Mouse (Mus musculus): ENCODE results near the gene Dpf3. TPM values are rescaled to one million over a fixed set of nuclear protein-coding genes. Genes with fewer than 3 reads are reported as not detected.

Dpf3 gene
- polyA plus RNA-seq, 2 experiments from 2014 or later, result 0.58 TPM; not detected in 1

DNA sequence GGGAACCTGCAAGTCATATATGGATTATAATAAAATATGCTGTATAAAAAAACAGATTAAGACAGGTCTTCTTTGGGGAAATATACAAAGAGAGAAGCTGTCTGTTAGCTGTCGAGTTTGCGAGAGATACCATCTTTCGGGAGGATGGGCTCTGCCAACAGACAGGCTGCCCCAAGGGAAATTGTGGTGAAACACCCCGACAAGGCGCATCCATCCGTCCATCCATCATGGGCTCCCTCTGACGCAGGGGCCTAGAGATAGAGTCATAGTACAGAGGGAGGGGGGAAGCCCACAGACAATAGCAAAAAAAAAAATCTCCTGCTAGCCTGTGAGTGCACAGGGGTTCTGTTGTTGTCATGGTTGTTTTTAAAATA lies 149.8 kb downstream of the Dpf3 start:
- no peak for ATAC-seq

DNA sequence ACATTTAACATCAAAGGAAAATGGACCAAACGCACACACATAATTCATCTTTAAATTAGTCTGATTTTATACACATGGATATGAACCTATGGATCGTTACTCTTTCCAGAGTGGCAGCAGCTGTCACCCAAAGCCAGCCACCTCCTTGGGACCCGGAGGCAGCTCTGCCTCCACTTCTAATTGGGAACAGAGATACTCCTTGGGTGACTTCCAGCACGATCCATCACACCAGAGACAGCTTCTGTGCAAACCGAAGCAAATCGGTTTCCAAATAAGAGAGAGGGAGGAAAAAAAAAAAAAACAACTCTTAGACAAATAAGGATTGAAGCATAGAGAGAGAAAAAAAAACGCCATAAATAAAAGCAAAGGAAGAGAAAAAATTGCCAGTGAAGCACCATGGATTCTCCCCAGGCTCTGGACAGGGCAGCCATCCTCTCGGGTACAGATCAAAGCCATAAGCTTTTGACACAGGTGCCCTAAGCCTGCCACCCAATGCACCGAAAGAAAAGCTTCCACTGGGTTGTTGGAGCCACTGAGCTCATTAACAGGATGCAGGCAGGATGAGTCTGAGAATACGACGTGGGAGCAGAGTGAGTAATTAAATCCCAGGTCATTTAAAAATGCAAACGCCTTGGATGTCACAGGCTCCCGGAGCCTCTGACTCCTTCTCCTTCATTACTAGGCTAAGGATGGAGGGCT lies 150.3 kb downstream of the Dpf3 start:
- no peak for ATAC-seq

DNA sequence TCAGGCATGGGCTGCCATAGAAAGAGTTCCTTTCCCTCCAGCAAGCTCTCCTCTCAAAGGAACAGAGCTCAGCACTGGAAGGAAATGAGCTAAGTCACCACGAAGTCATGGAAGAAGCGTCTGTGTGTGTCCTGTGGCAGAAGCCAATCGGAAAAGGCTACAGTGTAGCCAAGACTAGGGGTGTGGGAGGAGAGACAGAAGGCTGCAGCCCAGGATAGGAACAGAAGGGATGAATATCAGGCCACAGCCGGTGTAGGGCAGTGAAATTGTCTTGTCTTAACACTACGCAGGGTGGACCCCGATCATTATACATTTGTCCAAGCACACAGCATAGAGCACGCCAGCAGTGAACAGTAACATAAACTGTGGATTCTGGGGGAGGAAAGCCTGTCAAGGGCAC lies 157.5 kb downstream of the Dpf3 start:
- no peak for ATAC-seq

DNA sequence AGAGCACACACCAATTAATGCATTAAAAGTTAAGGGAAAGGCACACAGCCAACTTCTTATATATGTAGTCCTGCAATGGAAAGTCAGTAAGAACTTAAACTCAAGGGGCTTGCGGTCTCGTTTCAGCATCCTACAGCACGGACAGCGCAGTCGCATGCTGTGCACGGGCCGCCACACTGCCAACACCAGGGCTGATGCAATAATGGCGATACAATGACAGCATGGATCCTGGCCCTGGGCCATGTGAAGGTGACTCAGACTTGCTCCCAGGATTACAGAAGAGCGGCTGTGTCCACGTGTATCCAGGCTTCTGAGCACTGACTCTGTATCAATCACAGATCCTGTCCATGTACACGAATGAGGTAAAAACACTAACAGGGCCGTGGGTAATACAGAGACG lies 158.6 kb downstream of the Dpf3 start:
- no peak for ATAC-seq

DNA sequence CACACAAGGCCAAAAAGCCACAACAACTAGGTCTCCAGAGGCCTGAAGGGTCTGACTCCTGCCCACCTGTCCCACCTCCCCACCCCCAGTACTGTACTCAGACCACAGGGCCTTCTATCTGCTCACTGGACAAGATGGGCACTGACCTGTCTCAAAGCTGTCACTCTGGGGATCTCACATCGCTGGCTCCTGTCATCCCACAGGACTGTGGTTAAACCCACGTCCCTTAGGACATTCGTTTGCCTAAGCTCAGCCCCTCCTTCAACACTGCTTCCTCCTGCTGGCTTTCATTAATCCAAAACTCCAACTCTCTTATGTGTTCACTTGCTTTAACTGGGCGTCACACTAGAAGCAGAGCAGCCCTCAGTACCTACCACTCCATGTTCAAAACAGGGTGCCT lies 159.0 kb downstream of the Dpf3 start:
- no peak for ATAC-seq

DNA sequence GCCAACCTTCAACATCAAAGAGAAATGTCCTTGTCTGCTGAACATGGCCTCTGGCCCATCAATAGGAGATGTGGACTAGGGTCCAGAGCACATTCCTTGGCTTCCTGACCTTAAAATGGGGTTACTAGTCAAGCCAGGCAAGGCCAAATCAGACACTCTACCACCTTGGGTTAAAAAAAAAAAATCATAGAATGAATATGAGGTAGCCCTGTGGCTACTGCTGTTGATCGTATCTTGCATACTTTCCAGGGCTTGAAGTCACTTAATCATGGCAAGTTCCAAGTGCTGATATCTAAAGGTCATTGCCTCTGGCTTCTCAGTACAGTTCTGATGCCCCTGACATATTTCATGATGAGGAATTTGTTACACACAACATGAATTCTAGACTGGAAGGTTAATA lies 160.1 kb downstream of the Dpf3 start:
- no peak for ATAC-seq

DNA sequence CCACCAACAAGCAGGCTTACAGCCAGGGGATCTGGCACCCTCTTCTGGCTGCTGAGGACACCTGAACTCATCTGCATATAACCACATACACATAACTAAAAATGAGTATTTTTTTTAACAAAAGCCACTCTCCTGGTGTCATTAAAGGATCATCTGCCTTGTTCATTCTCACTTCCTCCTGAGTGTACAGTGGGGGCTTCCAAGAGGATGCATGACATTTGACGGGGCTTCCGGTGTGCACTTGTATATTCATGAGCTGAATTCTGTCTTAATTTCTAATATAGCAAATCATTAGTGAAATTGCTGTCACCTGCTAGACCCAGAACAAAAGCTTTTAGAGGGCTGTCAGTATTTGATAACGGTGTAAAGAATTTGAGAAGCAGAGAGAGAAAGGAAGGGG lies 166.8 kb downstream of the Dpf3 start:
- no peak for ATAC-seq

DNA sequence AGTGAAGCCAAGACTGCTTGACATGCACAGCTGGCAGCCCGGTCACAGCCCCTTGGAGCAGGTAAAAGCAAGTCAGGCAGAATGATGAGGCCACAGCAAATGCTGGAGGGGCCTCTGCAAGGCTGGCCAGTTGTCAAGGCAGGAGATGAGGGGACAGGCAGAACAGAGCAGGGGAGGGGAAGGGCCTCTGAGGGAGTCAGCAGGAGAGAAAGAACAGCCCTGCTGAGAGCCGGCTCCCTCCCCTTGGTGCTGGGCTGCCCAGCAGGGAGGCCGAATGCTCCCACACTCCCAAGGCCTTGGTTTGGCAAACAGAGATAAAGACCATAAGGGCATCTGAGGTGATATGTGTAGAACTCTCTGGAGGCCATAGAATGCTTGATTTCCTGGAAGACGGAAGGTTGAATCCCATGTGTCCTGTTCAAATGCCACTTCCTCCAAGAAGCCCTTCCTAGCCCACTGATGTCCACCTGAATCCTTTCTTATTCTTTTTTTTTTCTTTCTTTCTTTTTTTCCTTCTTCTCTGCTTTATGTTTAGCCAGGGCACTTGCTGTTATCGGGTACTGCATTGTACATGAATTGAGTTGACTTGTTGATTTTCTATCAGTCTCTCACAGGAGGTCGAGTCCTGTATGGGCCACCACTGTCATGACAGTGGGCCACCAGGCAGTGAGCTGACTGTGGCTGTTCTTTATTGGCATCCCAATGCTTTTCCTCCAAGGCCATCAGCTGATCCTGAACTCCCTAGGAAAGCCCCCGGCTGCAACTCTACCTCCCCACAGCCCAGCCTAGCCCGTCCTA lies 169.7 kb downstream of the Dpf3 start:
- ATAC-seq, result no peak

DNA sequence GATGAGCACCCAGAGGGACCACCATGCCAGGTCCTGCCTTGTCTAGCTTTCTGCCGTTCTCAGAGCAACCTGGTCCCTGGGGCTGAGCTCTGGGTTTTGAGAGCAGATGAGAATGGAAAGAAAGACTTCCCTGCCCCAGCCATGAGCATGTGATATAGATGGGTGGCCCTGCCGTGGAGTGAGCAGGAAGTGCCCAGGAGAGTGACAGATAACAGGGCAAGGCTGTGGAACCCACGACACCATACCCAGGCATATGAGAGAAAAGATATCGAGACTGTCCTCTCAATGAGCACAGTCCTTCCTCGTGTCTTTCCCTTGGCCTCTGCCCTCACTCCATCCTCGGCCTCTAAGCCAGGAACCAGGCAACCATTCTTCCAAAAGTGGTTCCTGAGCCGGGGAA lies 172.8 kb downstream of the Dpf3 start:
- ATAC-seq, result no peak

DNA sequence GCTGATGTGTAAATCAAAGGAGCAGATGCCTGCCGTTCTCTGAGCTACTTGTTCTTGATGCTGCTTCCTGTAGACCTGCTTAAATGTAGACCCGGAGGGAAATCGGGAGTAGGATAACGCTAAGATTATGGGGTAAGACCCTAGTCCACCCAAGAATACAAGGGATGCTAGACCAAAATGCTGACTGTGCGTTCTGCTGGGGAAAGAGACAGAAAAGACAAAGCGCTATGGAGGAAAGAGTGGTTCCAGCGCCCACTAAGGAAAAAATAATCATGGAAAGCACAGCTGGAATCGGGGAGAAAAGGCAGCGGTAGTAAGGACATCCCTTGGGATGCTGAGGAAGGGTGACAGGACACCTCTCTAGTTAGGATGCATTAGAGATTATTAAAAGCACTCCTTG lies 174.7 kb downstream of the Dpf3 start:
- ATAC-seq, result no peak

DNA sequence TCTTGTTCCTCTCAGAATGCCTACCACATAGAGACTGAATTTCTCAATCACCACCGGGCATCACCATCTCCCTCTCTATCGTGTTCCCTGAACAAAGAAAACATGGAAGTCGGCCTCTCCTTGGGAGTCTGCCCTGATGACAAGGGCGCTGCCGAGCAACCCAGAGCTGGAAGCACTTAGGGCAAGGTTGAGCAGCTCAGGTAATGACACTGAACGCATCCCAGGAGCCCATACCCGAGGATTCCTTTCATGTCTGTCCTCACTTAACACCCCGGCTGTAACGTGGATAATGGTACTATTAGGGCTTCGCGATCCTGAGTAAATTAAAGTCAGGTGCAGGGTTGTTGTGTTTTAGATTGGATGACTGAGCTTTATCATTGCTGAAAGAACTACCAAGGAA lies 176.9 kb downstream of the Dpf3 start:
- no peak for ATAC-seq

DNA sequence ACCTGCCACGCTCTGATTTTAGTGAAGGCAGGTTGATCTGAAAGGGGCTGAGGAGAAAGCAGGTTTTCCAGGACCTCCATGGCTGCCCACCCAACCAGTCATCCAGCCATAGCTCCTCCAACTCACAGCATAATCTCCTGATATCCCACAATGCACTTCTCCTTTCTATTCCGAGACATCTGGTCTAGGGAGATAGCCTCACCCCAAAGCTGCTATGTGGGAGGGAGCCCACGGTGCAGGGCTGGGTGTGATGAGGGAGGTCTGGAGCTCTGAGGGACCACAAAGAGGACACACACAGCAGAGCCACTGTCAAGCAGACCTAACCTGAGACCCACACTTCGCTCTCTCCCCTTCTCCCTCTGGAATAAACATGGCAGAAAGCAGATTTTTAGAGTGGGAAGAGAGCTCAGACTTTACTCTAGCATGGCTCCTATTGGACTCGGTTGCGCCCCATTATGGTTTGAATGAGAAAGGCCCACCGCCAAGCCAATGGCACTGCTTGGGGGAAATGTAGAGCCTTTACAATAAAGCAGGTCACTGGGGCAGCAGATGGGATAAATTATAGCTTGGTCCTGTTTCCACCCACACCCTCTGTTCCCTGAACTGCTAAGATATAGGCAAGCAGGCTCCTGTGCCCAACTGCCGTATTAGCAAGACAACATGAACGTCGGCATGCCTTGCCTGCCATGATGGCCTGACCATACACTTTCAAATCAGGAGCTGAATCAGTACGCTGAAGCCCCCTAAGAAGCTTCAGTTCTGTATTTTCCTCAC lies 178.3 kb downstream of the Dpf3 start:
- ATAC-seq, result no peak

DNA sequence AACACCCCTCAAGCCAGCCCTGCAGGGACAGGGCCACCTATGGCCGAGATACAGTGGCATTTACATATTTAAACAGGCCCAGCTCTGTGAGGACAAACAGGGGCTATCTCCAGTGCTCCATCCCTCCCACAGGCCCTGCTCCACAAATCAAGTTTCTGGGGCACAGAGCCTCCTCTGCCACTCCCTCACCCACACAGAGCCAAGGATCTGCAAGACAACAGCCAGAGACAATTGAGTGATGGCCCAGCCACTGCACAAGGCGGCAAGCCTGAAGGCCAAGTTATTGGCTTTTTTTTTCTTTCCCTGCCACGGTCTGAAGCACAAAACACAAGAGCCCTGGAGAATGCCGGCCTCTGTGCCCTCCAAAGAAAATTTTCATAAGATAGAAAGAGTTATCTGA lies 178.9 kb downstream of the Dpf3 start:
- no peak for ATAC-seq

DNA sequence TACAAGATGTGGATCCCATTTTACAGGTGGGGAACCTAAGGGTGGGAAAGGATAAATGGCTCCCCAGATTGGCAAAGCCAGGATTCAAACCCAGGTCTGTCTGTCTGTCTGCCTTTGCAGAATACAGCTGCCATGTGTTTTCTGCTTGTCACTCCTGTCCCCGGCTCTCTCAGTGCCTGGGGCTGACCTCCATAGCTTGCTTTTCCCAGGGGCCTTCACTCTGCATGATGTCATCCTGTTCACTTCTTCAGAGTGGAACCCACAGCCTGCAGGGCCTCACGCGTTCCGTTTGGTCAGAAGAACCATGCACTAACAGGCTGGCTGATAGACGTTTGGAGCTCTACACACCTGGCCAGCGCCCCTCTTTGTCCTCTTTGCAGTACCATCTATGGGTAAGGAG lies 184.3 kb downstream of the Dpf3 start:
- no peak for ATAC-seq

DNA sequence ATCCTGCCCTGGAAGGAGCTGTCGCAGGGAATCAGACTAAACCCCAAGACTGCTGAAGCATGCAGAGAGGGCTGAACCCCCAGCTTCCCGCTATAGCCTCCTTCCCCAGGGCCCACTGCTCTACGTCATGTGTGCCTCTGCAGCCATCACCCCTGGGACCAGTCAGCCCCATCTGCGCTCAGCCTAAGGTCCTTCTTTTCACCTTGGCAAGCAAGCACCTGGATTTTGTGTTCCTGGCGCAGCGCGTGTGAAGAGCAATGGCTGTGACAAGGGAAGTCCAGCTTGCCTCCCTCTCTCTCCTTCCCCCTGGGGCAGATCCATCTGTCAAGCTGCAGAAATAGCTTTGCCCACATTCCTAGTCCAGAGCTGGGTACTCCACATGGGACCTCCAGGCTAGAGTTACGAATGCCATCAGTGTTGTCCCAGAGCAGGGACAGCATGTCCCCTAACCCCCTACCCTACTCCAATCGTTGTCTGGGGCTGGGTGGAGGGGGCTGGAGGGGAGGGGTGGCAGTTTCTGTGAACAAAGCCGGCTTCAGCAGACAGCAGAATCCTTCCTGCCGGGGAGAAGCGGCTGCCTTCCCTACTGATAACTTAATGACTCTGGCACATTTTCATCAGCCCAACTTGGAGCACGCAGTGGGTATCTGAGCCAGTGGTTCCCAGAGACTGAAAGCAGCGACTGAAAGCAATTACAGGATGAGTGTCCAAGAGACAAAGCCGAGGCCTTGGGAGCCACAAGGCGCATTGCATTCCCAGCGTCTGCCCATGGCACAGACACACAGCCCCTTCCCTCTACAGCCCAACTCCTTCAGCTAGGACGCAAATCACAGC lies 185.0 kb downstream of the Dpf3 start:
- ATAC-seq, result no peak

DNA sequence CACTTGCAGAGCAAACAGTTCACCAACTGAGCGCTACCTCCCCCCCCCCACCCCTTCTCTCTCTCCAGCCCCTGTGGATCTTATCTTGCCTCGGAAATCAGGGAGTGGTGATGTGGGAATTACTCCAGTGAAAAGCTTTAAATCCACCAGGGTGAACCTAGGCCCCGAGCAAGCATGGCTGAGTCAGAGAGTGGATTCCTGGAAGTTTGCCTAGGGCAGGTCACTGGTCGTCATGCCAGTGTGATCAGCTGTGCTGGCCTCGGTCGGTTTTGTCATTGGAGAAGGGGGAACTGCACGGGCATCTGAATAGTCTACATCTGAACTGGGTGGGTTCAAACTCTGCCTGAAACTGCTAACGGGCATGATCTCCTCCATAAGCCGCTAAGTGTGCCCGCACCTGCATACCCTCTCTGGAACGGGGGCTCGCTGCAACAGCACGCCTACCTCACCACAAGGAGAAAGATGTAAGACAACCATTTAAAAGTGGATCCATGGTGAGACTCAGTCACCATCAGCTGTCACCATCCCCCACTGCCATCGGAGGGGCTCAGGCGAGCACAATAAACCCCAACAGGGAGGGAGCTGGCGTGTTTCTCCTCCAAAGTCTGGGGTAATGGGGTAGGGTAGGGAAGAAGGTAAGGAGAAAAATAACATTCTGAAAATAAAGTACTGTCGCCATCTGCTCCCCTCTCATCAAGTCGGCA lies 185.7 kb downstream of the Dpf3 start:
- ATAC-seq, result no peak

DNA sequence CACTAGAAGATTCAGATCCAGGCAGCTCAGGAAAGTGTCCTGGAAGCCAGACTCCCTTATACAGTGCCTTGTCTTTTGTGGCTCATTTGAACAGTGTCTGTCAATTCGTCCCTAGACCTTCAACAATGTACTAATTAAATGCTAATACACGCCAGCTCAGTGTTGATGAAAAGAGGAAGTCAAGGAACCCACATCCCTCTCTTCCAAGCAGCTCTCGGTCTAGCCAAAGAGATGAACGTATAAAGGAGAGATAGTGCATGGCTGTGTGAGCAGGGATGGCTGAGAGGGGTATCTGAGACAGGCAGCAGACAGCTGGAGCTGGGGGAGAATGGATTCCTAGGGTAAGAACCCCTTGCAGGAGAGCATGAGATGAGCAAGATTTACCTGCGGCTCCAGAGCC lies 189.2 kb downstream of the Dpf3 start:
- no peak for ATAC-seq

DNA sequence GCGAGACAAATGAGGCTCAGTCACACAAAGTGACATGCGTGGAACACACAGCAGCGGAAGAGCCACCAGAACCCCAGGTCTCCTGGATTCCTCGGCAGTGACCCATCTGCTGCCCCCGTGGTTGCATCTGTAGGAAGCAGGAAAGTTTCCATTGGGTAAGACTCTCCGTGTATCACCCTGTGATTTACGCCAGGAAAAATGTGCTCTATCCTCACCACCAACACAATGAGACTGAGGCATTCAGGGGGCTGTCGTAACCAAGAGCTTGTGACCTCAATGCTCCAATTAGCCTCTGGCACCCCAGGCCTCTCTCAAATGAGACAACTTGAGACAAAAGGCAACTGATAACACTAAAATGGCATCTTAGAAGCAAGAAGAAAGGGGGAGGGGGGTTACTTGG lies 192.5 kb downstream of the Dpf3 start:
- ATAC-seq, result no peak

DNA sequence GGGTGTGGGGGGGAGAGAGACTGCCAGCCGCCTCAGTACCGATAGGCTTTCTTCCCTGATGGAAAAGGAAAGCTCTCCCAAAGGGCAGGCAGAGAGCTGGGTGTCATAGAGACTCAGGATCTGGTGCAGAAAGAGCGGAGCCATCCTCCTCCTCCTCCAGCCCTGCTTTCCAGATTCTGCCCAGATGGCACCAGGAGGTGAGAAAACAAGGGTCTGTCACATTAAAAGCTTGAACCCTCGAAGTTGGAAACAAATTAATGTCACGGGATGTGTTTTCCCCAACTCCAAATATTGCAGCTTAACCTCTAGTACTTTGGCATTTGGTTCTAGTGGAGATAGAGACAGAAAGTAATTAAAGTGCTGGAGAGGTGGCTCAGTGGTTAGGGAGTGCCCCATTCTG lies 195.6 kb downstream of the Dpf3 start:
- ATAC-seq, result no peak

DNA sequence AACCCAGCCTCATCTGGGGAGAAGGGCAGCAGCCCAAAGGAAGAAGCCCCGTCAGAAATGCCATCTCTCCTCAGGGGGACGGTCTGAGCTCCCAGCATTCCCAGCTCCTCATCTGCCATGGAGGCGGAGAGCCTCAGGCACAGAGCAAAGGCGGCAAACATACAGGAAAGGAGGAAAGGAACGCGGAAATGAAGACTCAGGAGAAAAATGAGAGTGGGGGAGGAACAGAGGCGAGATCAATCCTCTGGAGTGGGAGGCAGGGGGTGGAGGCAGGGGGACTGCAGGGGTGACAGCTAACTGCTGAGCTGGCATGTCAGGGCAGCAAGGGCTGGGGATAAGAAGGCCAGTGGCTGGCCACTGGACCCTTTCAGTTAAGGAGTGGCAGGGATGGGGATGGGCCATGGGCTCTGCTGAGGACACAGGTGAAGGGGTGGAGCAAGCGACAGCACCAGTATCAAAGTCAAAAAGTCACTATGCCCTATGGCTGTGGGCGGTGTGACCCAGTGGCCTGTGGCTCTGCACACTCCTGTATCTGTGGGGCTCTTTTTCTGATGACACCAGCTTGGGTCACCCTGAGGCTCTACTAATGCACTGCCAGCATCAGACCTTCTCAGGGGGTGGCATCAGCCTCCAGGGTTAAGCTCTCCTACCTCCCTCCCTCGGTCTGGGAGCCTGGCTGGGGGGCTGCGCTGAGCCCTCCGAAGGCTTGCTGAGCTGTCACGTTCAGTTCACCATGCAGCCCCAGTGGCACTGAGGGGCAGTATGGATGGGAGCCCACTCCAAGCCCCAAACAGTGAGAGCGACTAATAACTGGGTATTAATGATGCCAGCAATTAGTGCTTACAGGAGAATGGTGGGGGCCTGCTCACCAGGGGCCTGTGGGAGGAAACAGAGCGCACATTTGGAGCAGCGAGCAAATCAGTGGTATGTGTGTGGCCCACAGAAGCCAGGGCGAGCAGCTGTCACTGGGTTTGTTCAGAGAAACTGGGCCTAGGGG lies 200.7 kb downstream of the Dpf3 start:
- ATAC-seq, result no peak

Measured in CD4-positive, CD25-positive, alpha-beta regulatory T cell, adult 4 months (primary cell).